Mouse (Mus musculus) testis, adult 2 months (tissue): ENCODE measurements around the gene Cpm.

Source experiments
- CTCF ChIP-seq: fragments of 200-500 bp; IDR thresholded peaks from 2 replicates; pipeline ENCODE4 v1.5.1; 2012; ENCODE audit warnings: low read depth, mild to moderate bottlenecking, inconsistent platforms, low read length, moderate library complexity; ENCODE audit not compliant: control insufficient read depth, insufficient read depth, insufficient replicate concordance
- POLR2A ChIP-seq: fragments of 200-500 bp; IDR thresholded peaks from 2 replicates; pipeline ENCODE4 v1.6.1; 2012; ENCODE audit warnings: low read depth, mild to moderate bottlenecking, inconsistent platforms, low read length, moderate library complexity; ENCODE audit not compliant: control insufficient read depth

DNA sequence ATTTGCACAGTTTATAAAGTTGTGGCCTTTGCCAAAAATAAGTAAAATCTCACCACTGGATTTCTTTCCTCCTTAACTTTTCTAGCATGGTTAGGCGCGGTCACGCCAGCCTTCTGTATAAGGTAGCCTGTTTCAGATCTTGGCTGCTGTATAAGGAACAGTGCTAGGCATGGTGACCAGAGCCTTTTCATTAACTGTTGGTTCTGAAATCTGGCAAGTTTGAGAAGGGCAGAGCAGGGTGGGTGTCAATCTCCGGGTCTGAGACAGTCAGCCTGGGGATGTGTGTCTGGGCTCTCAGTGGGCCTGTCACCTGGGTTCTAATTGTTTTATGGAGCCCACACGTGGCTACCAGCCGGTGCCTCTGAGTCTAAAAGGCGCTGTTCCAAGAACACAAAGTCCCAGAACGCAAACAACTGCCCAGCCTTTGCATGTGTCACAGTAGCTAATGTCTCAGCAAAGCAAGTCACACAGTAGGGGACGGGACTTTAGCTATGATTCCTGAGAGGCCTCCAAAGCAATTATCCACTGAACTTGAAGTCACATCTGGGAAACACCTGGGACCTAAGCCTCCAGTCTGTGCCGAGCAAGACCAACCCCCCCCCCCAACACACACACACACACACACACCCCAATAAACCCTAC lies 40.3 kb downstream of the Cpm start:
- no peak for TF ChIP-seq CTCF
- no peak for TF ChIP-seq POLR2A
